Mouse (Mus musculus) CD4-positive, CD25-positive, alpha-beta regulatory T cell, adult 9 weeks (primary cell): ENCODE measurements around the gene Tyrp1. TPM values are rescaled to one million over a fixed set of nuclear protein-coding genes. Genes with fewer than 3 reads are reported as not detected.

Source experiments
- polyA plus RNA-seq: library from polyadenylated mRNA; unstranded; fragments of 100-300 nt; shearing (Covaris generic); gene quantifications from one replicate; pipeline ENCODE4 v1.2.1, GENCODE M21; 2017

Tyrp1 gene
- polyA plus RNA-seq = not detected

GRCm38 (mm10) chr4:80834050-80834449, at the start of gene Tyrp1:
Gene Tyrp1 (plus strand): TSS chr4:80834123.

Other genes with a start within 250 kb of the Tyrp1 start
- not detected for gene Lurap1l, start 76.5 kb downstream of the Tyrp1 start, polyA plus RNA-seq